Mouse (Mus musculus) heart, postnatal 0 days (tissue): ENCODE results near the gene Tex264.

Source experiments
- CTCF ChIP-seq: IDR thresholded peaks from 2 replicates; pipeline ENCODE4 v1.5.1; 2016; ENCODE audit warnings: antibody characterized with exemption, control low read depth, low read depth
- EP300 ChIP-seq: IDR thresholded peaks from 2 replicates; pipeline ENCODE4 v1.6.1; 2016; ENCODE audit warnings: antibody characterized with exemption, low read depth

- no peak for TF ChIP-seq CTCF
- no peak for TF ChIP-seq EP300
Measured at GRCm38 (mm10) chr9:106712470-106712869, 26.7 kb upstream of the Tex264 start.
